Mouse (Mus musculus) heart, adult 2 months (tissue): ENCODE measurements around the gene Vars.

Source experiments
- CTCF ChIP-seq: fragments of 200-600 bp; IDR thresholded peaks from 2 replicates; pipeline ENCODE4 v1.8.1; 2022; ENCODE audit warnings: antibody characterized with exemption, mild to moderate bottlenecking, moderate library complexity
- POLR2A ChIP-seq: fragments of 200-500 bp; IDR thresholded peaks from 2 replicates; pipeline ENCODE4 v1.6.1; 2011; ENCODE audit warnings: mild to moderate bottlenecking, low read depth, low read length, control low read depth; ENCODE audit not compliant: insufficient read depth

GRCm38 (mm10) chr17:35031272-35031671 lies 30.5 kb downstream of the Vars start:
- TF ChIP-seq CTCF (no peak), POLR2A (no peak)
